Mouse (Mus musculus): Measurements from ENCODE around the gene Gm17577.
"Not testable (repeated sequence)": the region's sequence is repeated elsewhere in the genome, so short reads cannot be mapped to it uniquely, and the experiment has no call there.

Gene Gm17577

GRCm38 (mm10) chrX:123246807-123247206 is at the start of gene Gm17577:
Gene Gm17577 (minus strand): TSS chrX:123246907.
- not testable (repeated sequence) for DNase-seq

DNA sequence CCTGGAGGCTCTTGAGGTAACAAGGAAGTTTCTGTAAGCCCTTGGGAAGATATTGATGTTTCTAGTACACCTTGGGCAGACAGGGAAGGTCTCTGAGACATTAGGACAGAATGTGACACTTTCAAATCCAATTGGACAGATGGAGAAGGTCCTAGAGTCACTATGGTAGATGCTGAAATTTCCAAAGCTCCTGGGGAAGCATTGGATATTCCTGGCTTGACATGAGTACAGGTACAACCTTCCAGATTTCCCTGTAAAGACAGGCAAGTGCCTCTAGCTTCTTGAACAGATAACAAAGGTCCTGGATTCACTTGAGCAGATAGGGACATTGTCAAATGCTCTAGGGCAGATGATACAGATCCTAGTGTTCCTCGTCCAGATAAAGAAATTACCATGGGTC is 24.3 kb downstream of the Gm17577 start, which contains the start of gene Srsx:
Gene Srsx (minus strand): TSS at position 101 of the 400 bp plus-strand sequence.
- DNase-seq = not testable (repeated sequence)

All from cerebellum, postnatal 25 days (tissue).